ENCODE assay signal across 9 mouse cellular contexts in genomic region chr4:125282154-125282973, GRCm38 (mm10).
DNase-seq lines count a peak whose midpoint lies in the region; ATAC-seq lines count a peak whose summit lies in the region.
"Had no signal": no experiment of that assay in that cellular context is flagged by ENCODE, and none has a peak within 500 bp of the region (broad histone marks: within the 10 kb centered on the region; RNA-seq: fewer than 3 reads in every experiment).

No protein-coding gene starts in this region.

- H3K27ac ChIP-seq in forebrain, embryonic 14.5 days (ENCODE audit: low read depth, low read length) = peak overlapping the region; percentile 79; the same call in 1 of the 2 replicates
- H3K27ac ChIP-seq in midbrain, embryonic 11.5 days (ENCODE audit: low read depth, low read length) = no peak overlapping the region
- no peak overlapping the region for H3K27ac ChIP-seq in stomach, embryonic 16.5 days (ENCODE audit: low read length)

- H3K4me2 ChIP-seq in forebrain, embryonic 14.5 days (ENCODE audit: low read length) = peak overlapping the region; percentile 40
- peak overlapping the region; percentile 31 for H3K4me2 ChIP-seq in midbrain, embryonic 11.5 days
- no peak overlapping the region for H3K4me2 ChIP-seq in stomach, embryonic 16.5 days (ENCODE audit: low read depth, low read length)

- WGBS in forebrain, embryonic 14.5 days = 14% methylated on average over 21 of the region's 21 CpGs
- WGBS in midbrain, embryonic 11.5 days = 15% methylated on average over 21 of the region's 21 CpGs
- WGBS in stomach, embryonic 16.5 days = 13% methylated on average over 21 of the region's 21 CpGs

- peak; percentile 89 for DNase-seq in R1 (ENCODE audit: low read depth, low spot score)
- peak; percentile 30 for DNase-seq in cerebellum, adult 11 months
- peak; percentile 94 for DNase-seq in forebrain, embryonic 14.5 days (ENCODE audit: low spot score)
- DNase-seq in heart, postnatal 4 days = peak; percentile 55
- peak; percentile 59 for DNase-seq in layer of hippocampus, adult 9-10 months (ENCODE audit: low spot score)
- peak; percentile 94 for DNase-seq in midbrain, embryonic 11.5 days (ENCODE audit: low spot score, missing footprints)
- DNase-seq in spleen, postnatal 4 days (ENCODE audit: low spot score in 2 of 2) = no peak

- no peak overlapping the region for H3K4me3 ChIP-seq in forebrain, embryonic 14.5 days (ENCODE audit: low read depth, low read length)
- no peak overlapping the region for H3K4me3 ChIP-seq in midbrain, embryonic 11.5 days (ENCODE audit: low read depth, low read length)
- H3K4me3 ChIP-seq in stomach, embryonic 16.5 days (replicated peaks; ENCODE audit: low read length) = no peak overlapping the region
- H3K4me3 ChIP-seq: myocyte had no signal

- no peaks in the 10 kb centered on the region for H3K27me3 ChIP-seq in forebrain, embryonic 14.5 days (replicated peaks; ENCODE audit: control insufficient read depth, insufficient read depth, low read length)
- no peaks in the 10 kb centered on the region; the same call in 1 of the 2 replicates for H3K27me3 ChIP-seq in midbrain, embryonic 11.5 days (ENCODE audit: control insufficient read depth, insufficient read depth, low read length)
- no peaks in the 10 kb centered on the region for H3K27me3 ChIP-seq in stomach, embryonic 16.5 days (ENCODE audit: control insufficient read depth, insufficient read depth, low read length)

- ATAC-seq in forebrain, embryonic 14.5 days = peak; percentile 94
- ATAC-seq in midbrain, embryonic 11.5 days (ENCODE audit: low FRiP score) = peak; percentile 92
- peak; percentile 61 for ATAC-seq in stomach, embryonic 16.5 days (ENCODE audit: insufficient read depth, low FRiP score)

- no peaks in the 10 kb centered on the region for H3K9me3 ChIP-seq in forebrain, embryonic 14.5 days (replicated peaks; ENCODE audit: control insufficient read depth, low read length)
- H3K9me3 ChIP-seq in midbrain, embryonic 11.5 days (ENCODE audit: control insufficient read depth, low read length) = no peaks in the 10 kb centered on the region
- no peaks in the 10 kb centered on the region for H3K9me3 ChIP-seq in stomach, embryonic 16.5 days (replicated peaks; ENCODE audit: control insufficient read depth, low read length)

- no peaks in the 10 kb centered on the region for H3K36me3 ChIP-seq in forebrain, embryonic 14.5 days (ENCODE audit: control insufficient read depth, insufficient read depth, low read length)
- no peaks in the 10 kb centered on the region for H3K36me3 ChIP-seq in midbrain, embryonic 11.5 days (ENCODE audit: control insufficient read depth, insufficient read depth, low read length)
- H3K36me3 ChIP-seq in stomach, embryonic 16.5 days (ENCODE audit: control insufficient read depth, insufficient read depth, low read length) = no peaks in the 10 kb centered on the region

- peaks cover 13% of the 10 kb centered on the region; the same call in 1 of the 2 replicates for H3K4me1 ChIP-seq in forebrain, embryonic 14.5 days (ENCODE audit: control insufficient read depth, insufficient read depth, low read length)
- H3K4me1 ChIP-seq in midbrain, embryonic 11.5 days (ENCODE audit: control insufficient read depth, insufficient read depth, low read length) = peaks cover 5% of the 10 kb centered on the region; the same call in 1 of the 2 replicates
- no peaks in the 10 kb centered on the region for H3K4me1 ChIP-seq in stomach, embryonic 16.5 days (ENCODE audit: control insufficient read depth, insufficient read depth, low read length)

- H3K9ac ChIP-seq in forebrain, embryonic 14.5 days (ENCODE audit: low read length) = peak overlapping the region; percentile 33; the same call in 1 of the 2 replicates
- no peak overlapping the region for H3K9ac ChIP-seq in midbrain, embryonic 11.5 days (ENCODE audit: low read length)
- H3K9ac ChIP-seq in stomach, embryonic 16.5 days (ENCODE audit: low read length) = no peak overlapping the region

Comparison
In these comparisons a context has a peak if more than half of its experiments do, and no peak if none do; other contexts are left out.
1. DNase-seq: peak in R1 (single experiment), cerebellum, adult 11 months (single experiment), forebrain, embryonic 14.5 days (single experiment), heart, postnatal 4 days (single experiment), layer of hippocampus, adult 9-10 months (single experiment) and midbrain, embryonic 11.5 days (single experiment); none in spleen, postnatal 4 days (0 of 2).
2. Peak in every context shown above with its lines, with median percentiles within 50 percentile points of each other: ATAC-seq.